Mouse (Mus musculus) activated CD4-positive, CD25-positive, alpha-beta regulatory T cell, adult 4 months (primary cell): ENCODE results near the gene Gm3002. TPM values are rescaled to one million over a fixed set of nuclear protein-coding genes. Genes with fewer than 3 reads are reported as not detected.
"Not testable (repeated sequence)": the region's sequence is repeated elsewhere in the genome, so short reads cannot be mapped to it uniquely, and the experiment has no call there.

Source experiments
- ATAC-seq: one replicate; pipeline ENCODE4 v1.8.0; 2017
- polyA plus RNA-seq, 2 experiments: library from polyadenylated mRNA; unstranded; fragments of 100-300 nt; shearing (Covaris generic); gene quantifications; one replicate each; pipeline ENCODE4 v1.2.1; 2017

Gene Gm3002
- 1 to 10 TPM in 1 of 2 experiments, not detected in 1; 1.2 TPM for polyA plus RNA-seq

DNA sequence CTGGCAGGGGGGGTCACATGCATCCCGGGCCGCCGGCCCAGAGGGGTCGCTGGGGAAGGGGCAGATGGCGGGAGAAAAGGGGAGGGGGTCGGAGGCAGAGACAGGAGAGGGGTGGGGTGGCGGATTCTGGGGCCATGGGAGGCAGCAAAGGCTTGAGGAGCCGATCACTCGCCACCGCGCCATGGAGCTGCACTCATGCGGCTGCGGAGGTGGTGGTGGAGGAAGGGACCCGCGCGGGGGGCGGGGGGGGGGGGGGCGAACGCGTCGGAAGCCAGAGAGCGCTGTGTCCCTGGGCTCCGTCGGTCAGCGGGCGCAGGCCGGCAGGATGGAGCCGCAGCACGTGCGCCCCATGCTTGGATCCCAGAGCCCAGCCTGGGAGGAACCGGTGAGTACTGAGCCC, at the start of gene Gm3002:
Gm3002 (plus strand) TSS at position 301 of the 400 bp plus-strand sequence.
- not testable (repeated sequence) for ATAC-seq

- not testable (repeated sequence) for ATAC-seq
Observed at GRCm38 (mm10) chr14:3845945-3846344, 36.1 kb downstream of the Gm3002 start, which contains the start of gene Gm3033. TSS of gene Gm3033 (plus strand) at chr14:3846245.

GRCm38 (mm10) chr14:3883872-3884271, 74.0 kb downstream of the Gm3002 start, which contains the start of gene Gm2916:
TSS of gene Gm2916 (plus strand) at chr14:3884172.
- ATAC-seq: not testable (repeated sequence)

GRCm38 (mm10) chr14:3931456-3931855, 121.6 kb downstream of the Gm3002 start, which contains the start of gene Gm3029:
TSS of gene Gm3029 (plus strand) at chr14:3931756.
- ATAC-seq: not testable (repeated sequence)

DNA sequence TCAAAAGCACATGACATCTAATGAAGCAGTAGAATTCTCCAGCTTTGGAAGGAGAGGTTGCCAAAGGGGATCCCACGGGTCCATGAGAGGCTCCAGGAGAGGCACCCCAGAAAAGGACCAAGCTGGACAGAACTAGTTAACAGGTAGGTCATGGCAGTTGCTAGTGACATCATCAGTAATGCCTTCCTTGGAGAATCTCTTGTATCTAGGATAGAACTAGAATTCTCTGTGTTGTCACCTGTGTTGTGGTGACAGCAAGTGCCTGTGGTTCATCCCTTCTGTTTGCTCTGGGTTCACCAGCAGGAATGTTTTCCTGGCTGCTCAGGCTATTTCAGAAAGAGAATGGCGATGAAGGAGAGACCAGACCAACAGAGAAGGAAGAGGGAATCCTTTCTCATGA, 153.4 kb downstream of the Gm3002 start, which contains the start of gene Gm3095:
Gm3095 (plus strand) TSS at position 301 of the 400 bp plus-strand sequence.
- ATAC-seq: not testable (repeated sequence)

GRCm38 (mm10) chr14:3998094-3998493, 188.2 kb downstream of the Gm3002 start, which contains the start of gene Gm3099:
TSS of gene Gm3099 (plus strand) at chr14:3998394.
- ATAC-seq: not testable (repeated sequence)

Other genes with a start within 250 kb of the Gm3002 start
- gene Gm3012, start 175.6 kb upstream of the Gm3002 start, polyA plus RNA-seq: not detected
- gene Gm3020, start 158.0 kb upstream of the Gm3002 start, polyA plus RNA-seq: 1 to 10 TPM; 6.3 to 6.4 TPM
- gene Gm3043, start 121.3 kb upstream of the Gm3002 start, polyA plus RNA-seq: not detected
- not detected for gene Gm3033, start 36.2 kb downstream of the Gm3002 start, polyA plus RNA-seq
- gene Gm2916, start 74.1 kb downstream of the Gm3002 start, polyA plus RNA-seq: under 1 TPM in 1 of 2 experiments, not detected in 1; 0.33 TPM
- gene Gm3029, start 121.7 kb downstream of the Gm3002 start, polyA plus RNA-seq: not detected
- gene Gm3095, start 153.5 kb downstream of the Gm3002 start, polyA plus RNA-seq: under 1 TPM; 0.29 to 0.97 TPM
- gene Gm3099, start 188.3 kb downstream of the Gm3002 start, polyA plus RNA-seq: not detected
- gene Gm5796, start 213.9 kb downstream of the Gm3002 start, polyA plus RNA-seq: 1 to 10 TPM in 1 of 2 experiments, under 1 TPM in 1; 0.65 to 2.6 TPM